Mouse (Mus musculus) limb, embryonic 10.5 days (tissue): Measurements from ENCODE around the gene Prss23. TPM values are rescaled to one million over a fixed set of nuclear protein-coding genes. Genes with fewer than 3 reads are reported as not detected.

Source experiments
- DNase-seq: peaks from one replicate; pipeline ENCODE4 v3.0.0-alpha.2; 2017; ENCODE audit warnings: low spot score
- H3K27ac ChIP-seq: fragments of 300-500 bp; sonication (generic); 2 replicates; pipeline ENCODE4 v1.5.1; 2016; ENCODE audit warnings: mild to moderate bottlenecking
- H3K27me3 ChIP-seq: fragments of 300-500 bp; sonication (generic); 2 replicates; pipeline ENCODE4 v1.6.1; 2016; ENCODE audit warnings: low read depth, mild to moderate bottlenecking; ENCODE audit not compliant: poor library complexity, severe bottlenecking
- H3K36me3 ChIP-seq: fragments of 300-500 bp; sonication (generic); 2 replicates; pipeline ENCODE4 v1.6.1; 2016; ENCODE audit warnings: mild to moderate bottlenecking, moderate library complexity
- H3K4me1 ChIP-seq: fragments of 300-500 bp; sonication (generic); 2 replicates; pipeline ENCODE4 v1.6.1; 2016
- H3K4me3 ChIP-seq: fragments of 300-500 bp; sonication (generic); 2 replicates; pipeline ENCODE4 v1.5.1; 2016; ENCODE audit warnings: mild to moderate bottlenecking, moderate library complexity
- H3K9me3 ChIP-seq: fragments of 300-500 bp; sonication (generic); replicated peaks from 2 replicates; pipeline ENCODE4 v1.6.1; 2016; ENCODE audit warnings: mild to moderate bottlenecking
- WGBS: fragments of 180-500 bp; shearing (Covaris S2); methylation state at CpG from one replicate; pipeline ENCODE4 v1.1.7; 2016; 5-methylcytosine and 5-hydroxymethylcytosine counted together
- polyA plus RNA-seq: library from polyadenylated mRNA; unstranded; fragments of >200 nt; fragmentation: Nextera tagmentation; extraction: Ambion mirVana; gene quantifications from 2 replicates; pipeline ENCODE4 v1.2.1, GENCODE M21; 2016

Prss23 gene
- polyA plus RNA-seq, 1 experiment from 2014 or later: 12.0 TPM

GRCm38 (mm10) chr7:89481723-89482122 is 45.3 kb downstream of the Prss23 start:
- no peaks in the 10 kb centered on the region for H3K9me3 ChIP-seq
- DNase-seq: no peak
- WGBS: 60% methylated on average over 3 of the region's 3 CpGs
- no peak overlapping the region for H3K4me3 ChIP-seq
- no peaks in the 10 kb centered on the region for H3K36me3 ChIP-seq
- H3K27ac ChIP-seq: no peak overlapping the region
- no peaks in the 10 kb centered on the region for H3K27me3 ChIP-seq
- peaks cover 12% of the 10 kb centered on the region for H3K4me1 ChIP-seq

- Histone ChIP-seq H3K4me3 (no peak overlapping the region), H3K4me1 (peaks cover 12% of the 10 kb centered on the region), H3K9me3 (no peaks in the 10 kb centered on the region), H3K36me3 (no peaks in the 10 kb centered on the region), H3K27me3 (no peaks in the 10 kb centered on the region; the same call in 1 of the 2 replicates), H3K27ac (no peak overlapping the region)
- WGBS: 93% methylated on average over 2 of the region's 2 CpGs
- DNase-seq: no peak
These were observed 48.5 kb downstream of the Prss23 start for GRCm38 (mm10) chr7:89478490-89478889.

GRCm38 (mm10) chr7:89477294-89477999 is 49.5 kb downstream of the Prss23 start:
- H3K27me3 ChIP-seq: no peaks in the 10 kb centered on the region; the same call in 1 of the 2 replicates
- H3K4me1 ChIP-seq: peaks cover 12% of the 10 kb centered on the region
- no peaks in the 10 kb centered on the region for H3K36me3 ChIP-seq
- no peak overlapping the region for H3K4me3 ChIP-seq
- DNase-seq: no peak
- no peak overlapping the region for H3K27ac ChIP-seq
- 14% methylated on average over 1 of the region's 1 CpGs for WGBS
- no peaks in the 10 kb centered on the region for H3K9me3 ChIP-seq

GRCm38 (mm10) chr7:89473442-89473841 is 53.5 kb downstream of the Prss23 start:
- no peaks in the 10 kb centered on the region for H3K36me3 ChIP-seq
- WGBS: 71% methylated on average over 4 of the region's 4 CpGs
- no peak overlapping the region for H3K4me3 ChIP-seq
- DNase-seq: peak; percentile 34
- H3K27me3 ChIP-seq: no peaks in the 10 kb centered on the region; the same call in 1 of the 2 replicates
- H3K27ac ChIP-seq: no peak overlapping the region
- no peaks in the 10 kb centered on the region for H3K9me3 ChIP-seq
- H3K4me1 ChIP-seq: peaks cover 3% of the 10 kb centered on the region; the same call in 1 of the 2 replicates

- Histone ChIP-seq H3K4me3 (no peak overlapping the region), H3K27me3 (no peaks in the 10 kb centered on the region), H3K9me3 (no peaks in the 10 kb centered on the region), H3K4me1 (peaks cover 33% of the 10 kb centered on the region), H3K36me3 (no peaks in the 10 kb centered on the region), H3K27ac (peak overlapping the region; percentile 19; the same call in 1 of the 2 replicates)
- 63% methylated on average over 10 of the region's 10 CpGs for WGBS
- DNase-seq: no peak
These were observed 63.0 kb downstream of the Prss23 start for GRCm38 (mm10) chr7:89463775-89464592.

GRCm38 (mm10) chr7:89463246-89463645 is 63.7 kb downstream of the Prss23 start:
- Histone ChIP-seq H3K4me3 (no peak overlapping the region), H3K36me3 (no peaks in the 10 kb centered on the region), H3K4me1 (peaks cover 33% of the 10 kb centered on the region), H3K27me3 (no peaks in the 10 kb centered on the region), H3K27ac (no peak overlapping the region), H3K9me3 (no peaks in the 10 kb centered on the region)
- WGBS: 77% methylated on average over 3 of the region's 3 CpGs
- no peak for DNase-seq

GRCm38 (mm10) chr7:89462646-89463207 is 64.3 kb downstream of the Prss23 start:
- Histone ChIP-seq H3K36me3 (no peaks in the 10 kb centered on the region), H3K4me3 (no peak overlapping the region), H3K9me3 (no peaks in the 10 kb centered on the region), H3K27ac (no peak overlapping the region), H3K4me1 (peaks cover 33% of the 10 kb centered on the region), H3K27me3 (no peaks in the 10 kb centered on the region)
- WGBS: 92% methylated on average over 5 of the region's 5 CpGs
- no peak for DNase-seq

- Histone ChIP-seq H3K4me3 (no peak overlapping the region), H3K4me1 (peaks cover 44% of the 10 kb centered on the region), H3K27me3 (no peaks in the 10 kb centered on the region), H3K27ac (peak overlapping the region; percentile 58; the same call in 1 of the 2 replicates), H3K36me3 (no peaks in the 10 kb centered on the region), H3K9me3 (no peaks in the 10 kb centered on the region)
- peak; percentile 50 for DNase-seq
- 28% methylated on average over 3 of the region's 3 CpGs for WGBS
These were observed 65.6 kb downstream of the Prss23 start for GRCm38 (mm10) chr7:89461351-89461750.

GRCm38 (mm10) chr7:89460911-89461310 is 66.1 kb downstream of the Prss23 start:
- Histone ChIP-seq H3K4me1 (peaks cover 49% of the 10 kb centered on the region), H3K27ac (peak overlapping the region; percentile 58), H3K9me3 (no peaks in the 10 kb centered on the region), H3K4me3 (no peak overlapping the region), H3K36me3 (no peaks in the 10 kb centered on the region), H3K27me3 (no peaks in the 10 kb centered on the region)
- DNase-seq: no peak

GRCm38 (mm10) chr7:89459691-89460090 is 67.3 kb downstream of the Prss23 start:
- H3K36me3 ChIP-seq: no peaks in the 10 kb centered on the region
- no peaks in the 10 kb centered on the region for H3K27me3 ChIP-seq
- no peak for DNase-seq
- no peaks in the 10 kb centered on the region for H3K9me3 ChIP-seq
- WGBS: 89% methylated on average over 2 of the region's 2 CpGs
- no peak overlapping the region for H3K27ac ChIP-seq
- H3K4me3 ChIP-seq: no peak overlapping the region
- peaks cover 51% of the 10 kb centered on the region for H3K4me1 ChIP-seq
